Mouse (Mus musculus): Measurements from ENCODE around the gene Gm34653.
"Not testable (repeated sequence)": the region's sequence is repeated elsewhere in the genome, so short reads cannot be mapped to it uniquely, and the experiment has no call there.

Gm34653 gene

DNA sequence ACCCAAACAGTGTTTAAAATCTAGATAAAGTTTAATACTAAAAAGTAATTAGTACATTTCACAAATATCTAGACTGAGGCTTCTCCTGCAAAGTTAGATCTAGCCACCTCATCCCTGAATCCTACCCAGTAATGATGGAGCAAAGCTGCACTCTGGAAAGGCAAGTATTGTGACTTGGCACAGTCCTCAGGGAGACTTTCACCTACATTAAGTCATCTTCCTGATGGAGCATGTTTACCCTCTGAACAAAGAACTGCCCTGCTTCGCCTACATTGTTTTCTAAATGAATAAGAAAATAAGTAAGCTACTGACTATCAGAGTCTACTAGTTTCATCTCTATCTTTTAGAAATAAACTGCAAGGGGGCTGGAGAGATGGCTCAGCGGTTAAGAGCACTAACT, 14.3 kb upstream of the Gm34653 start:
- DNase-seq (ENCODE audit: low spot score): no peak

DNA sequence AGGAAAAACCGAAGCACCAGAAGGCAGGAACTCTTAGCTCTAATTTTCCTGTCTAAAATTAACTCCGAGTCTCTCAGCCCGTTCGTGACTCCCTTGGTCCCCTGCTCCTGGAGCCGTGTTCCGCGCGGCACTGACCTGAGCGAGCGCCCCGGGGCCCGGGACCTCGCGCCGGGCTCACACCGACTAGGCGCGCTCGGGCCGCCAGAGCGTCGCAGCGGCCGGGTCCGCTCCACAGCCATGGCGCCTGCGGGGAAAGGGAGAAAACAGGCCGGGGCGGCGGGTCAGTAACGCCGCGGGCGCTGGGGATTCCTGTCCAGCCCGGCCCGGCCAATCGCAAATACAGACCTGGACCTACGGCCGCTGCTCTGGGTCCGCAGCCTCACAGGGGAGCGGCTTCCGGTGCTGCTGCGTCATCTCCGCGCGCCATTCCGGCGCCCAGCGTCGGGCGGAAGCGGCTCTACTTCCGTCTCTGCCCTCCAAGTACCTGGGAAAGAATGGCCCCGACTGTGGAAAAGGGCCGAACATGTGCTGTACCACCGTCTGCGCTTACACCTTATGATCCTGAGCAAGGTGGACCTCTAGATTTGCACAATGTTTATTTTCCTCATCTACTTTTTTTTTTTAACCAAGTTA, 6.9 kb upstream of the Gm34653 start, which contains the start of gene Fbxw2:
TSS of gene Fbxw2 (minus strand) at position 485 of the 633 bp plus-strand sequence.
- DNase-seq (ENCODE audit: low spot score): peak; percentile 93

DNA sequence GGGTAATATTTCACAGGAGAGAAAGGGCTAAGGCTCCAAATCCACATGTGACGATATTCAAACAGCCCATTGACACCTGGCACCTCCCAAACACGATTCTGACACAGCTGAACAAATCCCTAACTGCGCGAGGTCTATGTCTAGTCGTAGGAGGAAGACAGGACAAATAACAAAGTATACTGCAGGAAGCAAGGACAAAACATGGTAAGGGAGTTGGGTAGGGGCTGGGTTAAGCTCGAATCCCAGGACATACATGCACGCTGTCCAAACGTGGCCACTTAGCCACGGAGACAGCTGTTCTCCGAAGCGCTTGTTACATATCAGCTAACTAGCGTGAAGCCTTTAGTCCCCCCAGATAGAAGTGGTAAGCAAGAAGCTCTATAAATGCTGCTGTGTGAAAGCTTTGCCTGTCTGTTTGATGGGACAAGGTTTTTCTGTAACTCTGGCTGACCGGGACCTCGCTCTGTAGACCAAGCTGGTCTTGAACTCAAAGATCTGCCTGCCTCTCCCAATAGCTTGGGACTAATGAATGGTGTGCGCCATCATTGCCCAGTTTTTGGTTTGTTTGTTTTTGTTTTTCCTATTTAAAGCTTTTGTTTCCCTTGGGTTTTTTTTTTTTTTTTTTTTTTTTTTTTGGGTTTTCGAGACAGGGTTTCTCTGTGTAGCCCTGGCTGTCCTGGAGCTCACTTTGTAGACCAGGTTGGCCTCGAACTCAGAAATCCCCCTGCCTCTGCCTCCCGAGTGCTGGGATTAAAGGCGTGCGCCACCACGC, 6.2 kb upstream of the Gm34653 start:
- DNase-seq (ENCODE audit: low spot score): no peak

DNA sequence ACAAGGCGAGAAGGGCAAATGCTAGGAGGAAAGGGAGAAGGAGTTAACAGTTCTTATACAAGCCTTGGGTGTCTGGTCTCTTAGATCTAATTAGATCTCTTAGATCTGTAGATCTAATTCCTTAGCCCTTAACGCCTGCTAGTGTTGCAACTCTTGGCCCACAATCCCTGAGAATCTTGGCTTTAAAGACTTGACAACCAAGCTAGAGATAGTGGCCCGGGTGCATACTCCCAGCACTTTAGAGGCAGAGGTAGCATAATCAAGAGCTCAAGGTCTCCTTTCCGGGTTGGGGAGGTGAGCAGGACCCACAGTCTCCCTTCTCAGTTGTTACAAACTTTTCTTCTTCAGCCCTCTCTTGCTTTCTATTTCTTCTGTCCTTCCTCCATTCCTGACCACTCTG, 5.2 kb upstream of the Gm34653 start:
- no peak for DNase-seq (ENCODE audit: low spot score)

DNA sequence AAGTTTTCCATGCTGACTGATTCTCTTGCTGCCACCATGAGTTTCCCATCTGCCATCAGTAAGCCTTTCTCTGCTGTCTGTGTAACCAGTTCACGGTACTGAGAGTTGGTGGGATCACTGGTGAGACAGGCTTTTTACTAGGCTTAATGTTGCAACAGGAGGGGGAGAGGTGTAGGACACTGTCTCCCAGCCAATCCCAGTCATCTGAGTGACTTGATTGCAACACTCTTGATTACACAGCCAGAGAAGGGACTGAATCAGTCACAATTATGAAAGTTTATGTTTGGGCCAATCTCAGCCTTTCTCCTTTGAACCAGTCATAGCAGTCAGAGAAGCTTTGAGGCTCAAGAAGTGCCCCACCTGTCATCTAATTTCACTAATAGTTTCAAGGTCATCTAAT, 4.8 kb upstream of the Gm34653 start:
- DNase-seq (ENCODE audit: low spot score): no peak

DNA sequence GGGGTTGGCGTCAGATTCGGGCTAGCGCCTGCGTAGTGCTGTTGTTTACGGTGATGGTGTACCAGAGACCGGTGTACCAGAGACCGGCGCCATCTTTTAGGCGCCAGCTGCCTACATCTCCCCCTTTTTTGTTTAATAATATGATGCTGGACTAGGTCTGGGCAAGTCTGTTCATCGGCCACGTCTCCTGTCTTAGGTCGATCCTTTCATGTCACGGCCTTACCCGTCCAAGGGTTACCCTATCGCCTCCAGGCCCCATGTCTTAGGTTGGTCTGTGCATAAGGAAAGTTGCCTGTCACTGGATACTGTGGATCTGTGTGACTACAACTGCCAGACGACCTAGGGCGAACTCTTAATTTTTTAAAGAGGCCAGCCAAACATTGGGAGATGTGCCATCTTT, 2.7 kb upstream of the Gm34653 start:
- not testable (repeated sequence) for DNase-seq (ENCODE audit: low spot score)

DNA sequence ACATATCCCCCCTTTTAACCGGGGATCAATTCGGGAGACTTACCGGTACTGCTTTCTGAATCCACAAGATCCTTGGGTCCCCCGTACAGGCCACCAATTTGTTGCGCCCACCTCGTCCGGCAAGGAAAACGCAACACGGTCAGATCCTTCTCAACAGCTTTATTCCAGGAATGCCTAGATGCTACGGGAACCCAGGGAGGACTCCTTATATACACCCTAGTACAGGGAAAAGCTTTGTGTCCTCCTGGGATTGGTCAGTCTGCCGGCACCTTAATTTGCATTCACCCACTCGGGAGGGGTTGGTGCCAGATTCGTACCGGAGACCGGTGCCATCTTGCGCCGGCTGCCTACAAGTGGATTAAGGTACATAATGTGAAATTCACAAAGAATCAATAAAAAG, 817 bp downstream of the Gm34653 start:
- DNase-seq (ENCODE audit: low spot score): no peak

DNA sequence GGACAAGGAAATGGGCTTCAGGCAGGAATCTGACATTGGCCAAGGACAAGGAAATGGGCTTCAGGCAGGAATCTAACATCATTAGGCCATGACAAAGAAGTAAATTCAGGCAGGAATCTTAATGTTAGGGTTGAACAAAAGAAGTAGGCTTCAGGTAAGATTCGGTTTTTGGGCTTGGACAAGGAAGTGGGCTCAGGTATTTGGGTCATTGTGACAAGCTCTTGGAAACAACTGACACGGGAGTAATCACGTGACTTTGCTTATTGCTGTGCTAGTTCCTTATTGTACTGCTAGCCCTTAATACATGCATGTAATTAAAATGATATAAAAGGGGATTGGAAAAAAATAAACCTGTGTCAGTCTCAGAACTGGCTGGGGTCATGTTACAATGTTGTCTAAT, 2.9 kb downstream of the Gm34653 start:
- no peak for DNase-seq (ENCODE audit: low spot score)

DNA sequence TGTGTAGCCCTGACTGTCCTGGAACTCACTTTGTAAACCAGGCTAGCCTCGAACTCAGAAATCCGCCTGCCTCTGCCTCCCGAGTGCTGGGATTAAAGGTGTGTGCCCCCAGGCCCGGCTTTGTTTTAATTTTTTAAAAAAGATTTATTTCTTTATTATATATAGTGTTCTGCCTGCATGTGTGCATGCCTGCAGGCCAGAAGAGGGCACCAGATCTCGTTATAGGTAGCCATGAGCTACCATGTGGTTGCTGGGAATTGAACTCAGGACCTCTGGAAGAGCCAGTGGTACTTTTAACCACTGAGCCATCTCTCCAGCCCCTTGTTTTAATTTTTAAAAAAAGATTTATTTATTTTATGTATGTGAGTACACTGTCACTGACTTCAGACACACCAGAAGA, 7.3 kb downstream of the Gm34653 start:
- DNase-seq (ENCODE audit: low spot score): not testable (repeated sequence)

DNA sequence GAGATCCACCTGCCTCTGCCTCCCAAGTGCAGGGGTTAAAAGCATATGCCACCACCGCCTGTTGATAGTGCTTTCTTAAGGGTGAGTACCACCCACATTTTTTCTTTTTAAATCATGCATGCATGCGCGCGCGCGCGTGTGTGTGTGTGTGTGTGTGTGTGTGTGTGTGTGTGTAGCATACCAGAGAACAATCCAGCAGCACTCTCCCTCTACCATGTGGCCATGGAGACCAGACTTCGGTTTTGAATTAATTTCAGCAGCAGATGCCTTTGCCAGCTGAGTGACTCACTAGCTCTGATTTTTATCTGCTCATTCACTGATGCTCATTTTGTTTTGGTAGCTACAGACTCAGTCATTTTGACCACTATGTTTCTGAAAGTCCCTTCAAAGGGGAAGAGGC, 8.9 kb downstream of the Gm34653 start:
- peak; percentile 71 for DNase-seq (ENCODE audit: low spot score)

DNA sequence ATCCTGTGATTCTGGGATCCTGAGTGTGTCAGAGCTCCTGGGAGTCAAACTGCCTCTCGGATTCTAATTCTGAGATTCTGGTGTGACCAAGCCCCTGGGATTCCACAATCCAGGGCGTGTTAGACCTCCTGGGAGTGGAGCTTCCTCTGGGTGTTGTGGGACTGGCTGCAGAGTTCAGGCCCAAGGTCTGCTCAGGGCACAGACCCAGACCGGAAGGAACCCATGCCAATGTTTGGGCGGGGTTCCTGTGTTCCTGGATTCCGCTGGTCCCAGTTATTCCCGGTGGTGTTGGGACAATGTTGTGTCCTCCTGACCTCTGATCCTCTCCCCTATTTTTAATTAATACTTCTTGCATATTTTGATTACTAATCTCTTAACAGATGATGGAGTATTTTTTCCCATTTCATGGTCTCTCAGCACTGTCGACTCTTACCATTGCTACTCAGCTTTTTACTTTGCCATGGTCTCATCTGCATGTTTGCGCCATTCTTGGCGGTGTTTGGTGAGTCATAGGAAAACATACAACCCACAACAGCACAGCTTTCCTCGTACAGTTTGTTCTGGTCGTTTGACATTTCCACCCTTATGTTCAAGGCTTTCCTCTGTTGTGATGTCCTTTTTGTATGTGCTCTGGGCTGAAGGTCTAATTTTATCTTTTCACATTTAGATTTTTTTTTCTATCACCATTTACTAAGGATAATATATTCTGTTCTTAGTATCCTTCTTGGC, 10.6 kb downstream of the Gm34653 start:
- DNase-seq (ENCODE audit: low spot score): no peak

DNA sequence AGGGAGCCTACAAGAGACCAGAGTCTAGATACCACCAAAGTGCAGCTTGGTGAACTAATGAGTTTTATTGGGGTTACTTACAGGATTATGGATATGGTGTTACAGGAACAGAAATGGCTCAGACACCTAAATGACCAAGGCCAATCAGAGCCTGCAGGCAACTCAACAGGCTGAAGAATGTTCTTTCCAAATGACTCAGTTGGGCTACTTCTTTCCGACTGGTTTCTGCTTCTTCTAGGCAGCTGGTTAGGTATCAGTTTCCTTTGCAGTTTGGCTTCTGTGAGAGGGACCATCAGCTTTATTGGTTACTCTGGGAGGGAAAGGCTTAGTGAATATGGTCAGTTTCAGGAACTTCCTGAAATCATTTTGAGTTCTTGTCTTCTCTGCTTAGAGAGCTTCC, 14.9 kb downstream of the Gm34653 start:
- no peak for DNase-seq (ENCODE audit: low spot score)

DNA sequence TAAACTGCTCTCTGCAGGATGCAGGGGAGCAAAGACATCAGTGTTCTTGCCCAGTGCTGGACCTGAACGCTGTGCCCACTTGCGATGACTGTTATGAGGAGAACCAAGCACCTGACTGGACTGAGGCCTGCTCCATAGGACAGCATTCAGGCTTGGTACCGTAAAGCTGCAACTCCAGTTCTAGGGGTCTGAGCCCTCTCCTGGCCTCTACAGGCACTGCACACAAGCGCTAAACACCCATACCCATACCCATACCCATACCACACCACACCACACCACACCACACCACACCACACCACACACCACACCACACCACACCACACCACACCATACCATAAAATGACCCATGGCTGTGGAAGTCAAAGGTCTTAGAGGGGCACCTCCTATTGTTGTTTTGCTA, 22.5 kb downstream of the Gm34653 start:
- DNase-seq (ENCODE audit: low spot score): no peak

DNA sequence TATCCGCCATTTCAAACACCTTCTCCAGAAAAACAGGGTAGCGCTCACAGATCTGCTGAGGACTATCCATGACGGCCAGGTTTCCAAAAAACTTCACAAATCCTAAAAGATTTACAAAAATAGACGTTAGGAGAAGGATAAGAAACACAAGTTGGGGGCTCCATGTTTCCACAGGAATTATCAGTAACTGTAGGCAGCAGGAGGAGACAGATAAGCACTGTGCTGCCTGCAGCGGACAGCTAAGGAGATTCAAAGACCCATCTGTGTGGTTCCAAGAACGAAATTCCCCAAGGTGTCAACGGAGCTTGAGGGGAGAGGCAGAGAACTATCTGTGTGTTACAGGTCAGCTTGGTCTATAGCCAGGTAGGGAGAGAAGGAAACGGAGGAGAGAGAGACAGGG, 24.9 kb downstream of the Gm34653 start:
- DNase-seq (ENCODE audit: low spot score): no peak

DNA sequence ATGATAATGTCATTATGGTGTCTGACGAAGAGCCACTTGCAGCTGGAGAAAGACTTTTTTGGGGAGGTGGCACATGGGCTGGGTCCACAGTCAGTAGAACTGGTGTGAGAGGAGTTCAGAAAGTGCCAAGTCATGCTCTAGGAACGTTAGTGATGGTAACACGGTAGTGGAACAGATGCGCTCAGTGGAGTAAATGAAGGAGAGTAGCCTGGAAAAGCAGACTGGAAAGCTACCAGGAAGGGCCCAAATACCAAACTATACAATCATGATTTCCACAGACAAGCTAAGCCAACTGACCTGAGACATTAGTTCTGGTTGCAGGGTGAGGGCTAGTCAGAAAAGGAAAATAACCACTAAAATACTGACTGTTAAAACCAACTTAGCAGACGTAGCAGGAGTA, 36.9 kb downstream of the Gm34653 start:
- no peak for DNase-seq (ENCODE audit: low spot score)

DNA sequence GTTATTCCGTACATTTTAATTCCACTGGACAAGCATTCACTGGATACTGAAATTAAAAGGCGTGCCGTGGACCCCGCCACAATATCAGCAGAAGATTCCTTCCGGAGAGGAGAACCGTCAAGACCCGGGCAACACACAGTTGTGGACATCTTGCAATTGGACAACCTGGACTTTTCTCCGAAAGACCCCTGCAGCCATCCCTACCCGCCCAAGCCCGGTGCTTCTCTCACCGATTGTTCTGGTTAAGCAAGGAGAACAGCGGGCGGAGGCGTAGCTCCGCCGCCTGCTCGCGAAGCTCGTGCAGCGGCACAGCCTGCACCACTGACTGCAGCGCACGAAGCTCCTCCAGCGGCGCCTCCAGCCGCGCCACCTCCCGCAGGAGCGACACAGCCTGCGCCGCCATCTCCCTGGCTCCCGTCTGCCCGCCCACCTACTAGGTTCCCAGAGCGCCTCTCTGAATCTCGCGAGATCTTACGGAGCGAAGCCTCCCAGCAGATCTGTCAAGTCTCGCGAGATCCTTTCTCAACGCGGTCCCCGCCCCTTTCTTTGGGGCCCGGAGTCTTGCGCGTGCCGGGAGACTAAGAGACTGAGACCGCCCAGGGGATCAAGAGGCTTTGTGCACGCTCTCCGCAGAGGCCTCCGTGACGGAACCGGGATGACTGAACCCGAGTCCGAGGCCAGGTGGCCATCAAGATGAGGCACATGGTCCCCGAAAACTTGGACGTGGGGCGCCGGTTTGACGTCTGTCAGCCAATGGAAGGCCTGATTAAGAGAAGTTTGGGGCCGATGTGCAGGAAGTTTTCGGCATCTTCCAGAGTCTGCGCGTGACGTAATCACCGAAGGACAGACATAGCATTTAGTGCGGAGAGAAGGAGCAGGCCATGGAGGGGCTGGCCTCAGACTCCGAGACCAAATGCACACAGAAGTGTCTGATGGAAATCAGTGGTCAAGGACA, 38.0 kb downstream of the Gm34653 start:
- peak; percentile 95 for DNase-seq (ENCODE audit: low spot score)

DNA sequence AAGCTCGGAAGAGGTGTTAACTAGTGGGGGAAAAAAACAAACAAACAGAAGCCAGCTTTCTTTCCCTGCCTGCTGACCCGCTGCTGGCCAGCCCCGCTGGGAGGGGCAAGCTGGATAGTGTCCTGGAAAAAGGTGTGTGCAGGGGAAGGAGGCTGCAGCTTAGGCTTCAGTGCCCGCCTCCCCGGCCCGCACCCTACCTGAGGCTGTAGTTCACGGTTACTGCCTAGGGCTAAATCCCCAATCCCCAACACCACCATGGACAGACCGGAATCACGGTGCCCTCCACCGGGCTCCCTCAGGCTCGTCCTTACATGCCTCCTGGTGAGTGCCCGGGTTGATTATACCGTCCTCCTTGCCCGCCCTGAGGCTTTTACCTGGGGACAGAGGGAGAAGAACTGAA, 41.5 kb downstream of the Gm34653 start, which contains the start of gene Cutal:
TSS of gene Cutal (plus strand) at position 126 of the 400 bp plus-strand sequence.
- DNase-seq (ENCODE audit: low spot score): no peak

DNA sequence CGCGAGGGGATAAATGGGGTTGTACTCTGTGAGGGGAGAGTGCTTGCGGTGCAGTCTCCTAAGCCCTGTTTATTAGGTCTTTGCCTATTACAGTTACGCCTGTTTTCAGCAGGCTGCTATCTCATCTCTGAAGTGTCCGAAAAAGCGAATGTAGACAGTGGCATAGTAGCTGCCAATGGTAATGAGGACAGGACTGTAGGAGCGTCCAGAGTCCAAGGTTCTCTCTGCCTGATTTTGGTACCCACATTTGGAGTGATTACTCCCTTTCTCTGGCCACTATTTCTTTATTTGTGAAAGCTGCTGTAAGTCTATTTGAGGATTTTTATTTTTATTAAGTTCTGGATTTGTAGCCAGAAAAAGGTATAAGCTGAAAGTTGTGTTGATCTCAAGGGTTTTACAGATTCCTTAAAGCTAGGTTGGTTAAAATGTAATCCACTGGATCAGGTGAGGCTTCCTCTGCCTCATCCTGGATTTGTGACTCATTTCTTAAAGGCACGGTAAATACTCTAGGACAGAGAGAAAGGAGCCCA, 42.1 kb downstream of the Gm34653 start, which contains the start of gene Psmd5:
TSS of gene Psmd5 (minus strand) at position 153 of the 530 bp plus-strand sequence.
- no peak for DNase-seq (ENCODE audit: low spot score)

DNA sequence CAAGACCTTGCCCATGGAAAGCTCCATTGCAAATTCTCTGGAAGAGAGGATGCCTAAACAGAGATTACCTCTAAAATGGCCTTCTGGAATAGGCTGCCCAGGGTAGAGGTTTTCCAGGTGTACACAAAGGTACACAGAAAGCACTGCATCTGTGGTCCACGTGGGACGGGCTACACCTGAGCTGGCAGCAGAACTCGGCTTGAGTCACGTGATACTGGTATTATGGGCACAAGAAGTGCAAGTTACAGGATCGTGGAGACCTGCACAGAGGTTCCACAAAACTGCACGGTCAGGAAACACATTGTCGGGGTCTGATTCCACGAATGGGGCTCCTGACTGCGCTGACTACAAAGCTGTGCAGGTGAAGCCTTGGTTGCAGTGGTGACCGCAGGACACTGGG, 47.2 kb downstream of the Gm34653 start:
- no peak for DNase-seq (ENCODE audit: low spot score)

DNA sequence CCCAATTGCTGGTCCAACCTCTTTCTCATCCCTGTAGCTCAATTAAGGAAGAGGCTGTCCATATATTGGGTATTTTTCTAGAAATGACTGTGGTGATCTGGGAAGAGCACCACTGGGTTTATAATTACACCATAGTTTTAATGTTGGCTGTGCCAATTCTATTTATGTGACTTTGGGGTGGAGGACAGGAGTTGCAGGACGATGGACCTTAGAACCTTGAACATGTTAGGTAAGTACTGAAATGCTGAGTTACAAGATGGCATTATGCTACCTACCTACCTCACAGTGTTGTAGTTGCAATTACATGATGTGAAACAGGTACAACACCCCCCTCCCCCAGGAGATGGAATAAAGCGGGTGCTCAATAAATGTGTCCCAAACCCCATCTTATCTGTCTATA, 50.0 kb downstream of the Gm34653 start:
- DNase-seq (ENCODE audit: low spot score): no peak

DNA sequence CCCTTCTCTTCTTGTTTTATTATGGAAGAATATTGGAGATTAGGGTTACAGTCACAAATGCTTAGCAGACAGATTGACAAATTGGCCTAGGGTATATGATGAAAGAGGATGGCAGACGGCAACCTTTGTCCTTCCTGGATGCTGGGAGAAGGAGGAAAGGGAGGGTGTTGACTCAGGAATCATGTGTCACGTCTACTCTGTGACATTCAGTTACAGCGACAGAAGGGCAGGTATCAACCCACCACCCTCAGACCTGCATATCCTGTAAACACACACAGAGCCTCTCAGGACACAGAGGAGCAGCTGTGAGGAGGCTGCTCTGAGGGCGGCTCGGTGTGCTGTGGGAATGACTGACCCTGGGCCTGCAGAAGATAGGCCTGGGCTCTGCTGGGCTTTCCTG, 50.4 kb downstream of the Gm34653 start:
- DNase-seq (ENCODE audit: low spot score): no peak

DNA sequence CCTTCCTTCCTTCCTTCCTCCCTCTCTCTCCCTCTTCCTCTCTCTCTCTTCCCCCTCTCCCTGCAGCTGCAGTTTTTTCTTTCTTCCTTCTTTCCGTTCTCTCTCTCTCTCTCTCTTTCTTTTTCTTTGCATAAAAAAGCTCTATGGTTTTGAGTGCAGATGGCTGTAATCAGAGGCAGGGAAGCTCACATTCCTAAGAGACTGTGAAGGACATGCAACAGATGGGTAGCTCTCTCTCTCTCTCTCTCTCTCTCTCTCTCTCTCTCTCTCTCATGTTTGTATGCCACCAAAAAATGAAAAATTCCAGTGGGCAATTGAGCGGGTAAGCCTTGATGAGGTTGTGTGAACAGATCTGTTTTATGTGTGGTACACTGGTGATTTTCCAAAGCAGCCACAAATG, 51.4 kb downstream of the Gm34653 start:
- DNase-seq (ENCODE audit: low spot score): no peak
